29 mouse cellular contexts compared by ENCODE assay signal in the genomic region with DNA sequence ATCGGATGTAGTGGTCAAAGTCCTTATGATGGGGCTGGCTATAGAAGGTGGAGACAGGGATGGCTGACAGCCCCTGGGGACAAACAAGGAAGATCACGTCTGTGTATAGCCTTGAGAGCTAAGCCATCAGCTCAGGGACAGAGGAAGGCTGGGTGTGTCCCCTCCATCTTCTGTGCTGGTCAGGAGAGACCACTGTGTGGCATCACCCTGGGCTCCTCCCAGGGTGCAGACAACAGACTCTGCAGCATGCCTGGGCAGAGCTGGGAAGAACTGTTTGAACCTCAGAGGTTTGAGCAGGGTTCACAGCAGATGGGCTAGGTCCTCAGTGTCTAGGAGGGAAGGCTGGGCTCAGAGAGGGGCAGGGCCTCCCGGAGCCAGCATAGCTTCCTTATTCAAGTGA. TPM values are rescaled to one million over a fixed set of nuclear protein-coding genes. Genes with fewer than 3 reads are reported as not detected.
DNase-seq lines count a peak whose midpoint lies in the region; ATAC-seq and TF ChIP-seq lines count a peak whose summit lies in the region.
"Had no signal": no experiment of that assay in that cellular context is flagged by ENCODE, and none has a peak within 500 bp of the region (broad histone marks: within the 10 kb centered on the region; RNA-seq: fewer than 3 reads in every experiment).

No protein-coding gene starts in this region.

- peaks cover 5% of the 10 kb centered on the region; the same call in 1 of the 2 replicates for H3K9me3 ChIP-seq in hindbrain, embryonic 10.5 days
- no peaks in the 10 kb centered on the region; the same call in 1 of the 2 replicates for H3K9me3 ChIP-seq in hindbrain, embryonic 13.5 days
- H3K9me3 ChIP-seq in G1E (replicated peaks): peaks cover 8% of the 10 kb centered on the region
- H3K9me3 ChIP-seq in limb, embryonic 10.5 days (replicated peaks): no peaks in the 10 kb centered on the region
- H3K9me3 ChIP-seq in liver, embryonic 15.5 days (replicated peaks): no peaks in the 10 kb centered on the region
- H3K9me3 ChIP-seq: forebrain, embryonic 15.5 days; lung, embryonic 15.5 days; neural tube, embryonic 15.5 days; stomach, embryonic 15.5 days had no signal

- H3K27ac ChIP-seq in hindbrain, embryonic 10.5 days: peak overlapping the region; percentile 46; the same call in 1 of the 2 replicates
- no peak overlapping the region for H3K27ac ChIP-seq in hindbrain, embryonic 13.5 days
- H3K27ac ChIP-seq in limb, embryonic 10.5 days: 0 out of 2 replicates have a peak overlapping the region, but pooled peaks have one; percentile 36
- peak overlapping the region; percentile 63 for H3K27ac ChIP-seq in liver, embryonic 15.5 days (replicated peaks)
- H3K27ac ChIP-seq: embryonic facial prominence, embryonic 12.5 days; forebrain, embryonic 15.5 days; gastrocnemius, adult 2 months; layer of hippocampus, adult 2 months; lung, embryonic 15.5 days; neural tube, embryonic 15.5 days; stomach, embryonic 15.5 days had no signal

- no peaks in the 10 kb centered on the region for H3K27me3 ChIP-seq in hindbrain, embryonic 10.5 days (ENCODE audit: insufficient read depth, poor library complexity, severe bottlenecking)
- no peaks in the 10 kb centered on the region for H3K27me3 ChIP-seq in hindbrain, embryonic 13.5 days
- H3K27me3 ChIP-seq in G1E (ENCODE audit: insufficient read depth, low read length): no peaks in the 10 kb centered on the region
- H3K27me3 ChIP-seq in limb, embryonic 10.5 days (ENCODE audit: low read depth, poor library complexity, severe bottlenecking): no peaks in the 10 kb centered on the region
- no peaks in the 10 kb centered on the region for H3K27me3 ChIP-seq in liver, embryonic 15.5 days
- H3K27me3 ChIP-seq: CH12.LX; embryonic facial prominence, embryonic 12.5 days; forebrain, embryonic 15.5 days; lung, embryonic 15.5 days; neural tube, embryonic 15.5 days; stomach, embryonic 15.5 days had no signal

- H3K4me2 ChIP-seq in hindbrain, embryonic 13.5 days: no peak overlapping the region
- peak overlapping the region; percentile 35 for H3K4me2 ChIP-seq in liver, embryonic 15.5 days
- H3K4me2 ChIP-seq: embryonic facial prominence, embryonic 12.5 days; forebrain, embryonic 15.5 days; lung, embryonic 15.5 days; neural tube, embryonic 15.5 days; stomach, embryonic 15.5 days had no signal

- no peak overlapping the region for H3K9ac ChIP-seq in hindbrain, embryonic 13.5 days
- H3K9ac ChIP-seq in liver, embryonic 15.5 days: no peak overlapping the region
- H3K9ac ChIP-seq: embryonic facial prominence, embryonic 12.5 days; forebrain, embryonic 15.5 days; lung, embryonic 15.5 days; neural tube, embryonic 15.5 days; stomach, embryonic 15.5 days had no signal

- WGBS in hindbrain, embryonic 10.5 days: 83% methylated on average over 3 of the region's 3 CpGs
- 81% methylated on average over 3 of the region's 3 CpGs for WGBS in hindbrain, embryonic 13.5 days
- WGBS in limb, embryonic 10.5 days: 83% methylated on average over 3 of the region's 3 CpGs
- 45% methylated on average over 3 of the region's 3 CpGs for WGBS in liver, embryonic 15.5 days (ENCODE audit: insufficient replicate concordance)

- DNase-seq in hindbrain, embryonic 10.5 days (ENCODE audit: low spot score): no peak
- DNase-seq in G1E (ENCODE audit: low spot score): no peak
- DNase-seq in limb, embryonic 10.5 days (ENCODE audit: low spot score): no peak
- DNase-seq in cerebellum, adult 9-10 months: no peak
- DNase-seq in kidney, adult 9 months: no peak
- DNase-seq: adrenal gland, postnatal 14 days; B cell, adult 2 months; cerebellum, adult 11 months; cerebellum, adult 9-11 months; embryo, embryonic 11 days; gastrocnemius, adult 2 months; kidney, adult 18-20 months; kidney, postnatal 36 days; lung, postnatal 36 days; midbrain, embryonic 14.5 days; retina, postnatal 1 day; right cerebral cortex, postnatal 25 days; thymus, adult 18-20 months; thymus, postnatal 25 days had no signal

- H3K4me1 ChIP-seq in hindbrain, embryonic 10.5 days (replicated peaks): no peaks in the 10 kb centered on the region
- no peaks in the 10 kb centered on the region for H3K4me1 ChIP-seq in hindbrain, embryonic 13.5 days (replicated peaks)
- H3K4me1 ChIP-seq in G1E (ENCODE audit: insufficient read depth, low read depth, low read length): peaks cover 19% of the 10 kb centered on the region
- no peaks in the 10 kb centered on the region for H3K4me1 ChIP-seq in limb, embryonic 10.5 days
- peaks cover 32% of the 10 kb centered on the region for H3K4me1 ChIP-seq in liver, embryonic 15.5 days (replicated peaks)
- H3K4me1 ChIP-seq: embryonic facial prominence, embryonic 12.5 days; forebrain, embryonic 15.5 days; lung, embryonic 15.5 days; neural tube, embryonic 15.5 days; stomach, embryonic 15.5 days had no signal

- H3K36me3 ChIP-seq in hindbrain, embryonic 10.5 days: peaks cover 21% of the 10 kb centered on the region
- H3K36me3 ChIP-seq in hindbrain, embryonic 13.5 days: peaks cover 19% of the 10 kb centered on the region
- H3K36me3 ChIP-seq in G1E (replicated peaks): peaks cover 53% of the 10 kb centered on the region
- H3K36me3 ChIP-seq in limb, embryonic 10.5 days: peaks cover 16% of the 10 kb centered on the region
- peaks cover 13% of the 10 kb centered on the region for H3K36me3 ChIP-seq in liver, embryonic 15.5 days (replicated peaks)
- H3K36me3 ChIP-seq: forebrain, embryonic 15.5 days had no signal

- H3K4me3 ChIP-seq in hindbrain, embryonic 10.5 days: no peak overlapping the region
- H3K4me3 ChIP-seq in hindbrain, embryonic 13.5 days: no peak overlapping the region
- peak overlapping the region; percentile 8; the same call in 1 of the 2 replicates for H3K4me3 ChIP-seq in G1E (ENCODE audit: low read depth, low read length)
- H3K4me3 ChIP-seq in limb, embryonic 10.5 days: no peak overlapping the region
- no peak overlapping the region for H3K4me3 ChIP-seq in liver, embryonic 15.5 days (replicated peaks)
- H3K4me3 ChIP-seq: embryonic facial prominence, embryonic 12.5 days; forebrain, embryonic 15.5 days; gastrocnemius, adult 2 months; layer of hippocampus, adult 2 months; lung, embryonic 15.5 days; neural tube, embryonic 15.5 days; stomach, embryonic 15.5 days had no signal

- ATAC-seq in hindbrain, embryonic 13.5 days (ENCODE audit: low FRiP score): no peak
- ATAC-seq in G1E (ENCODE audit: extremely low read depth, insufficient number of reproducible peaks, low FRiP score, poor library complexity, severe bottlenecking): no peak
- ATAC-seq in liver, embryonic 15.5 days (ENCODE audit: insufficient read depth): peak; percentile 46
- ATAC-seq: forebrain, embryonic 15.5 days; hindbrain, embryonic 16.5 days had no signal

- TF ChIP-seq CTCF in G1E (IDR thresholded peaks at IDR 0.05; ENCODE audit: low read depth, low read length): no peak

RNA-seq across cellular contexts. Expression of a gene that starts 7.4 kb away (rescaled TPM):
- 79.7 and 87.6 TPM in 2 replicates for polyA plus RNA-seq in hindbrain, embryonic 10.5 days (2016; fragmentation: Nextera tagmentation; extraction: Ambion mirVana)
- 58.1 and 58.4 TPM in 2 replicates for polyA plus RNA-seq in hindbrain, embryonic 13.5 days (2015; fragmentation: Nextera tagmentation; extraction: Ambion mirVana)
- total RNA-seq in G1E (2014; fragmentation: Nextera tagmentation): 20.3 and 24.2 TPM in 2 replicates
- 24.6 and 27.0 TPM in 2 replicates for total RNA-seq in G1E (2017)
- polyA plus RNA-seq in G1E (2012): 51.3 and 57.0 TPM in 2 replicates
- 104 and 107 TPM in 2 replicates for polyA plus RNA-seq in limb, embryonic 10.5 days (2016; fragmentation: Nextera tagmentation; extraction: Ambion mirVana)
- 24.9 and 27.3 TPM in 2 replicates for polyA plus RNA-seq in liver, embryonic 15.5 days (2015; fragmentation: Nextera tagmentation; extraction: Ambion mirVana)

RNA-seq across cellular contexts. Expression of a gene that starts 14.4 kb away (rescaled TPM):
- 15.9 and 17.5 TPM in 2 replicates for polyA plus RNA-seq in hindbrain, embryonic 10.5 days (2016; fragmentation: Nextera tagmentation; extraction: Ambion mirVana)
- 14.3 and 19.3 TPM in 2 replicates for polyA plus RNA-seq in hindbrain, embryonic 13.5 days (2015; fragmentation: Nextera tagmentation; extraction: Ambion mirVana)
- total RNA-seq in G1E (2014; fragmentation: Nextera tagmentation): 1.1 and 2.4 TPM in 2 replicates
- total RNA-seq in G1E (2017): 7.8 and 8.3 TPM in 2 replicates
- polyA plus RNA-seq in G1E (2012): 36.0 and 43.2 TPM in 2 replicates
- 15.2 and 19.5 TPM in 2 replicates for polyA plus RNA-seq in limb, embryonic 10.5 days (2016; fragmentation: Nextera tagmentation; extraction: Ambion mirVana)
- 17.9 and 22.1 TPM in 2 replicates for polyA plus RNA-seq in liver, embryonic 15.5 days (2015; fragmentation: Nextera tagmentation; extraction: Ambion mirVana)

RNA-seq across cellular contexts. Expression of a gene that starts 20.0 kb away (rescaled TPM):
- polyA plus RNA-seq in hindbrain, embryonic 10.5 days (2016; fragmentation: Nextera tagmentation; extraction: Ambion mirVana): 9.0 and 11.4 TPM in 2 replicates
- polyA plus RNA-seq in hindbrain, embryonic 13.5 days (2015; fragmentation: Nextera tagmentation; extraction: Ambion mirVana): 14.5 and 14.8 TPM in 2 replicates
- total RNA-seq in G1E (2014; fragmentation: Nextera tagmentation) (10.6 and 12.3 TPM in 2 replicates), G1E (2017) (10.0 and 12.3 TPM in 2 replicates)
- polyA plus RNA-seq in G1E (2012): 4.7 and 13.7 TPM in 2 replicates
- polyA plus RNA-seq in limb, embryonic 10.5 days (2016; fragmentation: Nextera tagmentation; extraction: Ambion mirVana): 7.5 and 8.4 TPM in 2 replicates
- polyA plus RNA-seq in liver, embryonic 15.5 days (2015; fragmentation: Nextera tagmentation; extraction: Ambion mirVana): 11.7 and 13.9 TPM in 2 replicates

RNA-seq across cellular contexts. Expression of a gene that starts 51.8 kb away (rescaled TPM):
- polyA plus RNA-seq in hindbrain, embryonic 10.5 days (2016; fragmentation: Nextera tagmentation; extraction: Ambion mirVana): 38.3 and 43.4 TPM in 2 replicates
- 59.8 TPM in 2 replicates for polyA plus RNA-seq in hindbrain, embryonic 13.5 days (2015; fragmentation: Nextera tagmentation; extraction: Ambion mirVana)
- total RNA-seq in G1E (2014; fragmentation: Nextera tagmentation) (21.7 and 22.4 TPM in 2 replicates), G1E (2017) (6.7 and 7.4 TPM in 2 replicates)
- polyA plus RNA-seq in G1E (2012): 3.3 and 5.0 TPM in 2 replicates
- polyA plus RNA-seq in limb, embryonic 10.5 days (2016; fragmentation: Nextera tagmentation; extraction: Ambion mirVana): 44.4 and 46.0 TPM in 2 replicates
- polyA plus RNA-seq in liver, embryonic 15.5 days (2015; fragmentation: Nextera tagmentation; extraction: Ambion mirVana): 10.5 and 11.6 TPM in 2 replicates

RNA-seq across cellular contexts. Expression of a gene that starts 52.1 kb away (rescaled TPM):
- polyA plus RNA-seq in hindbrain, embryonic 10.5 days (2016; fragmentation: Nextera tagmentation; extraction: Ambion mirVana): 6.9 and 10.2 TPM in 2 replicates
- polyA plus RNA-seq in hindbrain, embryonic 13.5 days (2015; fragmentation: Nextera tagmentation; extraction: Ambion mirVana): 11.9 and 14.6 TPM in 2 replicates
- total RNA-seq in G1E (2014; fragmentation: Nextera tagmentation) (30.2 and 38.6 TPM in 2 replicates), G1E (2017) (38.0 and 38.5 TPM in 2 replicates)
- polyA plus RNA-seq in G1E (2012): 24.5 and 25.2 TPM in 2 replicates
- polyA plus RNA-seq in limb, embryonic 10.5 days (2016; fragmentation: Nextera tagmentation; extraction: Ambion mirVana): 6.8 and 8.1 TPM in 2 replicates
- 2.0 and 2.6 TPM in 2 replicates for polyA plus RNA-seq in liver, embryonic 15.5 days (2015; fragmentation: Nextera tagmentation; extraction: Ambion mirVana)
